30 mouse cellular contexts compared by ENCODE assay signal in genomic region chr11:75525531-75526125, GRCm38 (mm10). TPM values are rescaled to one million over a fixed set of nuclear protein-coding genes. Genes with fewer than 3 reads are reported as not detected.
DNase-seq lines count a peak whose midpoint lies in the region; ATAC-seq and TF ChIP-seq lines count a peak whose summit lies in the region.
"Had no signal": no experiment of that assay in that cellular context is flagged by ENCODE, and none has a peak within 500 bp of the region (broad histone marks: within the 10 kb centered on the region; RNA-seq: fewer than 3 reads in every experiment).

No protein-coding gene starts in this region.

- no peaks in the 10 kb centered on the region for H3K27me3 ChIP-seq in limb, embryonic 11.5 days (ENCODE audit: control insufficient read depth, insufficient read depth, low read length)
- H3K27me3 ChIP-seq in limb, embryonic 10.5 days (ENCODE audit: low read depth, poor library complexity, severe bottlenecking), result no peaks in the 10 kb centered on the region
- no peaks in the 10 kb centered on the region for H3K27me3 ChIP-seq in cerebellum, adult 2 months (ENCODE audit: control insufficient read depth, insufficient read depth, low read length)
- no peaks in the 10 kb centered on the region for H3K27me3 ChIP-seq in stomach, postnatal 0 days (ENCODE audit: control insufficient read depth, insufficient read depth, low read length)
- H3K27me3 ChIP-seq: embryonic facial prominence, embryonic 13.5 days; hindbrain, embryonic 12.5 days; intestine, embryonic 15.5 days; limb, embryonic 12.5 days; midbrain, embryonic 13.5 days; neural tube, embryonic 13.5 days had no signal

- H3K36me3 ChIP-seq in limb, embryonic 11.5 days (ENCODE audit: control insufficient read depth, insufficient read depth, low read length), result no peaks in the 10 kb centered on the region
- no peaks in the 10 kb centered on the region for H3K36me3 ChIP-seq in limb, embryonic 10.5 days
- no peaks in the 10 kb centered on the region for H3K36me3 ChIP-seq in stomach, postnatal 0 days (ENCODE audit: control insufficient read depth, insufficient read depth, low read length)
- H3K36me3 ChIP-seq: embryonic facial prominence, embryonic 13.5 days; G1E; hindbrain, embryonic 12.5 days; intestine, embryonic 15.5 days; limb, embryonic 12.5 days; liver, embryonic 12.5 days; midbrain, embryonic 13.5 days; neural tube, embryonic 13.5 days had no signal

- H3K9me3 ChIP-seq in limb, embryonic 11.5 days (ENCODE audit: control insufficient read depth, low read length), result no peaks in the 10 kb centered on the region
- no peaks in the 10 kb centered on the region for H3K9me3 ChIP-seq in limb, embryonic 10.5 days (replicated peaks)
- H3K9me3 ChIP-seq in stomach, postnatal 0 days (ENCODE audit: control insufficient read depth, low read length), result no peaks in the 10 kb centered on the region
- H3K9me3 ChIP-seq: embryonic facial prominence, embryonic 13.5 days; G1E; hindbrain, embryonic 12.5 days; intestine, embryonic 15.5 days; limb, embryonic 12.5 days; liver, embryonic 12.5 days; midbrain, embryonic 13.5 days; neural tube, embryonic 13.5 days had no signal

- 85% methylated on average over 15 of the region's 15 CpGs for WGBS in limb, embryonic 11.5 days
- WGBS in limb, embryonic 10.5 days, result 84% methylated on average over 15 of the region's 15 CpGs
- WGBS in cerebellum, adult 2 months, result 35% methylated on average over 15 of the region's 15 CpGs
- 84% methylated on average over 15 of the region's 15 CpGs for WGBS in stomach, postnatal 0 days

- no peak for ATAC-seq in limb, embryonic 11.5 days (ENCODE audit: insufficient number of reproducible peaks, low FRiP score, low TSS enrichment, low read depth)
- no peak for ATAC-seq in stomach, postnatal 0 days (ENCODE audit: low FRiP score, low TSS enrichment)
- ATAC-seq: forebrain, embryonic 16.5 days; hindbrain, postnatal 0 days; intestine, embryonic 15.5 days; liver, embryonic 12.5 days; liver, postnatal 0 days; midbrain, embryonic 13.5 days had no signal

- no peak for TF ChIP-seq EP300 in stomach, postnatal 0 days (optimal IDR thresholded peaks at IDR 0.05)

- H3K27ac ChIP-seq in limb, embryonic 11.5 days (replicated peaks; ENCODE audit: low read depth, low read length), result no peak overlapping the region
- H3K27ac ChIP-seq in limb, embryonic 10.5 days, result no peak overlapping the region
- H3K27ac ChIP-seq in cerebellum, adult 2 months (ENCODE audit: insufficient read depth, low read length), result peak overlapping the region; percentile 73
- H3K27ac ChIP-seq in stomach, postnatal 0 days (replicated peaks), result no peak overlapping the region
- H3K27ac ChIP-seq: embryonic facial prominence, embryonic 13.5 days; hindbrain, embryonic 12.5 days; hindbrain, postnatal 0 days; intestine, embryonic 15.5 days; kidney, postnatal 0 days; limb, embryonic 12.5 days; liver, embryonic 12.5 days; midbrain, embryonic 13.5 days; neural tube, embryonic 13.5 days had no signal

- H3K4me1 ChIP-seq in limb, embryonic 11.5 days (ENCODE audit: control insufficient read depth, insufficient read depth, low read length), result no peaks in the 10 kb centered on the region
- peaks cover 6% of the 10 kb centered on the region for H3K4me1 ChIP-seq in limb, embryonic 10.5 days
- peaks cover 11% of the 10 kb centered on the region for H3K4me1 ChIP-seq in cerebellum, adult 2 months (ENCODE audit: control insufficient read depth, insufficient read depth, low read length)
- H3K4me1 ChIP-seq in stomach, postnatal 0 days (replicated peaks; ENCODE audit: control insufficient read depth, insufficient read depth), result no peaks in the 10 kb centered on the region
- H3K4me1 ChIP-seq: embryonic facial prominence, embryonic 13.5 days; hindbrain, embryonic 12.5 days; intestine, embryonic 15.5 days; limb, embryonic 12.5 days; midbrain, embryonic 13.5 days; neural tube, embryonic 13.5 days had no signal

- H3K4me3 ChIP-seq in limb, embryonic 11.5 days (ENCODE audit: low read depth, low read length), result no peak overlapping the region
- no peak overlapping the region for H3K4me3 ChIP-seq in limb, embryonic 10.5 days
- peak overlapping the region; percentile 37 for H3K4me3 ChIP-seq in cerebellum, adult 2 months (replicated peaks; ENCODE audit: insufficient read depth, low read depth, low read length)
- no peak overlapping the region for H3K4me3 ChIP-seq in stomach, postnatal 0 days (ENCODE audit: low read depth, low read length)
- H3K4me3 ChIP-seq: embryonic facial prominence, embryonic 13.5 days; hindbrain, embryonic 12.5 days; intestine, embryonic 15.5 days; limb, embryonic 12.5 days; liver, embryonic 12.5 days; midbrain, embryonic 13.5 days; neural tube, embryonic 13.5 days had no signal

- no peak for TF ChIP-seq CTCF in cerebellum, adult 2 months (IDR thresholded peaks at IDR 0.05; ENCODE audit: borderline replicate concordance, insufficient read depth, low read depth, low read length)
- no peak for TF ChIP-seq CTCF in stomach, postnatal 0 days (IDR thresholded peaks at IDR 0.05; ENCODE audit: low read depth)

- 0 out of 2 replicates have a peak overlapping the region, but pooled peaks have one; percentile 13 for H3K9ac ChIP-seq in limb, embryonic 11.5 days (ENCODE audit: low read length)
- 0 out of 2 replicates have a peak overlapping the region, but pooled peaks have one; percentile 31 for H3K9ac ChIP-seq in stomach, postnatal 0 days (ENCODE audit: low read length)
- H3K9ac ChIP-seq: embryonic facial prominence, embryonic 13.5 days; hindbrain, embryonic 12.5 days; intestine, embryonic 15.5 days; limb, embryonic 12.5 days; liver, embryonic 12.5 days; liver, postnatal 0 days; midbrain, embryonic 13.5 days; neural tube, embryonic 13.5 days had no signal

- TF ChIP-seq POLR2A in cerebellum, adult 2 months (IDR thresholded peaks at IDR 0.05; ENCODE audit: borderline replicate concordance, insufficient read depth, low read length), result no peak

- no peak overlapping the region for H3K4me2 ChIP-seq in limb, embryonic 11.5 days (ENCODE audit: low read depth, severe bottlenecking)
- no peak overlapping the region for H3K4me2 ChIP-seq in stomach, postnatal 0 days (replicated peaks; ENCODE audit: low read depth)
- H3K4me2 ChIP-seq: embryonic facial prominence, embryonic 13.5 days; heart, embryonic 11.5 days; hindbrain, embryonic 12.5 days; intestine, embryonic 15.5 days; limb, embryonic 12.5 days; liver, embryonic 12.5 days; midbrain, embryonic 13.5 days; neural tube, embryonic 13.5 days had no signal

- DNase-seq in limb, embryonic 11.5 days (ENCODE audit: low spot score), result no peak
- DNase-seq in limb, embryonic 10.5 days (ENCODE audit: low spot score), result no peak
- peak; percentile 80 to 82 for DNase-seq in cerebellum, adult 2 months
- peak; percentile 62 to 68 for DNase-seq in cerebellum, postnatal 14 days
- no peak for DNase-seq in stomach, postnatal 0 days (ENCODE audit: low spot score)
- no peak for DNase-seq in retina, embryonic 14.5 days (ENCODE audit: low spot score)
- no peak for DNase-seq in spleen, postnatal 14 days (ENCODE audit: low spot score in 2 of 2)
- no peak for DNase-seq in thymus, postnatal 25 days
- DNase-seq: adrenal gland, adult 8-10 months; B cell, adult 2 months; heart, postnatal 36 days; kidney, adult 8-10 months; kidney, postnatal 4 days; layer of hippocampus, postnatal 36 days; liver, postnatal 0 days; lung, postnatal 4 days; right cerebral cortex, postnatal 25 days; thymus, adult 2 months had no signal

RNA-seq across cellular contexts. Expression of gene Slc43a2, which starts 5.9 kb away (rescaled TPM):
- polyA plus RNA-seq in limb, embryonic 11.5 days (2014; fragmentation: Nextera tagmentation; extraction: Ambion mirVana), result 4.0 and 4.2 TPM in 2 replicates
- polyA plus RNA-seq in limb, embryonic 10.5 days (2016; fragmentation: Nextera tagmentation; extraction: Ambion mirVana), result 3.4 and 4.9 TPM in 2 replicates
- 57.4 and 67.1 TPM in 2 replicates for polyA plus RNA-seq in cerebellum, adult 2 months (2012; rRNA removed)
- 5.7 and 6.4 TPM in 2 replicates for polyA plus RNA-seq in stomach, postnatal 0 days (2015; fragmentation: Nextera tagmentation; extraction: Ambion mirVana)

RNA-seq across cellular contexts. Expression of gene Scarf1, which starts 12.3 kb away (rescaled TPM):
- polyA plus RNA-seq in limb, embryonic 11.5 days (2014; fragmentation: Nextera tagmentation; extraction: Ambion mirVana), result 4.5 and 4.7 TPM in 2 replicates
- polyA plus RNA-seq in limb, embryonic 10.5 days (2016; fragmentation: Nextera tagmentation; extraction: Ambion mirVana), result 7.0 and 7.1 TPM in 2 replicates
- polyA plus RNA-seq in cerebellum, adult 2 months (2012; rRNA removed), result 3.3 and 3.4 TPM in 2 replicates
- 2.8 and 2.9 TPM in 2 replicates for polyA plus RNA-seq in stomach, postnatal 0 days (2015; fragmentation: Nextera tagmentation; extraction: Ambion mirVana)

RNA-seq across cellular contexts. Expression of gene Rilp, which starts 15.7 kb away (rescaled TPM):
- 0.50 and 0.59 TPM in 2 replicates for polyA plus RNA-seq in limb, embryonic 11.5 days (2014; fragmentation: Nextera tagmentation; extraction: Ambion mirVana)
- 0.25 and 0.46 TPM in 2 replicates for polyA plus RNA-seq in limb, embryonic 10.5 days (2016; fragmentation: Nextera tagmentation; extraction: Ambion mirVana)
- 5.4 and 5.7 TPM in 2 replicates for polyA plus RNA-seq in cerebellum, adult 2 months (2012; rRNA removed)
- polyA plus RNA-seq in stomach, postnatal 0 days (2015; fragmentation: Nextera tagmentation; extraction: Ambion mirVana), result 2.7 and 3.5 TPM in 2 replicates
- polyA plus RNA-seq: embryonic facial prominence, embryonic 13.5 days had no signal

RNA-seq across cellular contexts. Expression of gene Prpf8, which starts 39.0 kb away (rescaled TPM):
- 111 and 123 TPM in 2 replicates for polyA plus RNA-seq in limb, embryonic 11.5 days (2014; fragmentation: Nextera tagmentation; extraction: Ambion mirVana)
- 81.7 and 82.6 TPM in 2 replicates for polyA plus RNA-seq in limb, embryonic 10.5 days (2016; fragmentation: Nextera tagmentation; extraction: Ambion mirVana)
- polyA plus RNA-seq in cerebellum, adult 2 months (2012; rRNA removed), result 110 and 123 TPM in 2 replicates
- 15.8 and 16.0 TPM in 2 replicates for polyA plus RNA-seq in stomach, postnatal 0 days (2015; fragmentation: Nextera tagmentation; extraction: Ambion mirVana)

Comparison
In these comparisons a context has a peak if more than half of its experiments do, and no peak if none do; other contexts are left out.
1. DNase-seq: peak in cerebellum, adult 2 months (2 of 2) and cerebellum, postnatal 14 days (2 of 2); none in limb, embryonic 11.5 days (single experiment), limb, embryonic 10.5 days (single experiment), stomach, postnatal 0 days (single experiment), retina, embryonic 14.5 days (single experiment), spleen, postnatal 14 days (0 of 2) and thymus, postnatal 25 days (single experiment).